11 mouse cellular contexts compared by ENCODE assay signal in the genomic region with DNA sequence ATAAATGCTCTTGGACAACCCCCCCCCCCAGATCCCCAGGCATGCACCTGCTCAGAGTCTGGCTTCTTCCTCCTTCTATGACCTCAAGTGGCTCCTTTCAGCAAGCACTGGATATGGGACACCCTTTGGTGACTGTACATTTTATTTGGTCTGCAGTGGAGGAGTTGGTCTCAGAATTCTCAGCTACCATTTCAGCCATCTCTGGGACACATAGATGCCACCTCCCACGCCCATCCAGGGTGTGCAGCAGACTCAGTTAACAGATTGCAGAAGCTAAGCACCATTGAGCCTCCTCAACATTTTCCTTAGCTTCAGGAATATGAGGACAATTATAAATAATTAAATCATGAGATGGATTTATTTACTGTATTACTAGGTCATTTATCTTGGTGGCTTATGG.
"Had no signal": no experiment of that assay in that cellular context is flagged by ENCODE, and none has a peak within 500 bp of the region (broad histone marks: within the 10 kb centered on the region; RNA-seq: fewer than 3 reads in every experiment).

No protein-coding gene starts in this region.

- ATAC-seq: liver, postnatal 0 days; midbrain, embryonic 13.5 days; midbrain, embryonic 15.5 days had no signal

- DNase-seq: liver, embryonic 13.5 days; liver, postnatal 0 days; lung, adult 2 months; lung, postnatal 10 days; lung, postnatal 36 days; right cerebral cortex, postnatal 14 days; thymus, adult 18-20 months; thymus, postnatal 14 days; thymus, postnatal 36 days had no signal
